Mouse (Mus musculus) MEL (cell line): ENCODE results near the gene Btnl6. TPM values are rescaled to one million over a fixed set of nuclear protein-coding genes. Genes with fewer than 3 reads are reported as not detected.
"Not testable (repeated sequence)": the region's sequence is repeated elsewhere in the genome, so short reads cannot be mapped to it uniquely, and the experiment has no call there.

ENCODE experiments used
- DNase-seq: peaks from one replicate; pipeline ENCODE4 v3.0.0; 2011; ENCODE audit warnings: low read depth, low spot score
- H3K27ac ChIP-seq: 2 replicates; pipeline ENCODE4 v1.5.1; 2012; ENCODE audit warnings: low read depth, mild to moderate bottlenecking, control low read depth, low read length, moderate library complexity; ENCODE audit not compliant: control insufficient read depth
- H3K27me3 ChIP-seq, 2 experiments: fragments of 150-350 bp in 1 of 2; sonication (generic) in 1 of 2; 2 replicates each; pipeline ENCODE4 v1.6.1; 2012; ENCODE audit warnings: low read length in 2 of 2, mild to moderate bottlenecking in 2 of 2, improper control_type of control experiment in 1 of 2, moderate library complexity in 1 of 2; ENCODE audit not compliant: insufficient read depth in 2 of 2, control insufficient read depth in 1 of 2
- H3K36me3 ChIP-seq, 2 experiments: 2 replicates each; pipeline ENCODE4 v1.6.1; 2012 to 2014; ENCODE audit warnings: low read length in 2 of 2, improper control_type of control experiment in 1 of 2, inconsistent platforms in 1 of 2, mild to moderate bottlenecking in 1 of 2; ENCODE audit not compliant: insufficient read depth in 2 of 2, control insufficient read depth in 1 of 2
- H3K4me1 ChIP-seq, 2 experiments: fragments of 150-350 bp in 1 of 2; sonication (generic) in 1 of 2; 2 replicates each; pipeline ENCODE4 v1.6.1; 2012; ENCODE audit warnings: low read length in 2 of 2, improper control_type of control experiment in 1 of 2, mild to moderate bottlenecking in 1 of 2; ENCODE audit not compliant: insufficient read depth in 2 of 2, control insufficient read depth in 1 of 2
- H3K4me3 ChIP-seq, 2 experiments: fragments of 150-350 bp in 1 of 2; sonication (generic) in 1 of 2; 2 replicates each; pipeline ENCODE4 v1.5.1; 2012; ENCODE audit warnings: low read depth in 2 of 2, low read length in 2 of 2, mild to moderate bottlenecking in 2 of 2, moderate library complexity in 2 of 2, control low read depth in 1 of 2, improper control_type of control experiment in 1 of 2; ENCODE audit not compliant: control insufficient read depth in 1 of 2, insufficient read depth in 1 of 2
- H3K79me2 ChIP-seq: 2 replicates; pipeline ENCODE4 v1.6.1; 2012; ENCODE audit warnings: mild to moderate bottlenecking, low read length, moderate library complexity; ENCODE audit not compliant: control insufficient read depth, poor library complexity, insufficient read depth
- H3K9ac ChIP-seq: 2 replicates; pipeline ENCODE4 v1.6.1; 2012; ENCODE audit warnings: low read depth, mild to moderate bottlenecking, control low read depth, low read length, moderate library complexity; ENCODE audit not compliant: control insufficient read depth, poor library complexity, severe bottlenecking
- H3K9me3 ChIP-seq: fragments of 150-350 bp; sonication (generic); replicated peaks from 2 replicates; pipeline ENCODE4 v1.6.1; 2012; ENCODE audit warnings: mild to moderate bottlenecking, low read length, improper control_type of control experiment, moderate library complexity; ENCODE audit not compliant: insufficient read depth
- BHLHE40 ChIP-seq: IDR thresholded peaks from 2 replicates; pipeline ENCODE4 v1.6.1; 2012; ENCODE audit warnings: low read depth, mild to moderate bottlenecking, inconsistent platforms, low read length, improper control_type of control experiment, borderline replicate concordance
- CHD1 ChIP-seq: IDR thresholded peaks from 2 replicates; pipeline ENCODE4 v1.6.1; 2012; ENCODE audit warnings: low read depth, mild to moderate bottlenecking, inconsistent platforms, low read length, improper control_type of control experiment
- CTCF ChIP-seq, 3 experiments: IDR thresholded peaks in 2 of 3; conservative IDR thresholded peaks in 1 of 3; 2 replicates each; pipeline ENCODE4 v1.5.1; 2011 to 2012; ENCODE audit warnings: low read length in 3 of 3, low read depth in 2 of 3, mild to moderate bottlenecking in 2 of 3, improper control_type of control experiment in 1 of 3, inconsistent platforms in 1 of 3, mixed read lengths in 1 of 3, moderate library complexity in 1 of 3; ENCODE audit not compliant: control insufficient read depth in 1 of 3, insufficient read depth in 1 of 3, poor library complexity in 1 of 3, severe bottlenecking in 1 of 3
- ELF1 ChIP-seq: IDR thresholded peaks from 2 replicates; pipeline ENCODE4 v1.6.1; 2014; ENCODE audit warnings: low read depth, mild to moderate bottlenecking, inconsistent platforms, low read length, improper control_type of control experiment, moderate library complexity
- EP300 ChIP-seq, 2 experiments: IDR thresholded peaks; 2 replicates each; pipeline ENCODE4 v1.6.1; 2011; ENCODE audit warnings: improper control_type of control experiment in 2 of 2, low read length in 2 of 2, low read depth in 1 of 2, mild to moderate bottlenecking in 1 of 2
- ETS1 ChIP-seq: IDR thresholded peaks from 2 replicates; pipeline ENCODE4 v1.6.1; 2012; ENCODE audit warnings: low read depth, mild to moderate bottlenecking, inconsistent platforms, low read length, improper control_type of control experiment, moderate library complexity
- GABPA ChIP-seq: IDR thresholded peaks from 2 replicates; pipeline ENCODE4 v1.6.1; 2012; ENCODE audit warnings: low read depth, mild to moderate bottlenecking, inconsistent platforms, low read length, improper control_type of control experiment, moderate library complexity
- HCFC1 ChIP-seq: IDR thresholded peaks from 2 replicates; pipeline ENCODE4 v1.6.1; 2012; ENCODE audit warnings: low read depth, mild to moderate bottlenecking, inconsistent platforms, low read length, improper control_type of control experiment, moderate library complexity
- JUND ChIP-seq: IDR thresholded peaks from 2 replicates; pipeline ENCODE4 v1.6.1; 2011; ENCODE audit warnings: low read depth, mild to moderate bottlenecking, improper control_type of control experiment, low read length
- MAFK ChIP-seq: IDR thresholded peaks from 2 replicates; pipeline ENCODE4 v1.6.1; 2011; ENCODE audit warnings: low read depth, mild to moderate bottlenecking, low read length, improper control_type of control experiment, borderline replicate concordance
- MAX ChIP-seq: IDR thresholded peaks from 2 replicates; pipeline ENCODE4 v1.6.1; 2011; ENCODE audit warnings: low read length, improper control_type of control experiment
- MAZ ChIP-seq: IDR thresholded peaks from 2 replicates; pipeline ENCODE4 v1.6.1; 2012; ENCODE audit warnings: low read depth, mild to moderate bottlenecking, inconsistent platforms, low read length, improper control_type of control experiment
- MEF2A ChIP-seq: IDR thresholded peaks from 2 replicates; pipeline ENCODE4 v1.6.1; 2014; ENCODE audit warnings: low read depth, mild to moderate bottlenecking, inconsistent platforms, low read length, improper control_type of control experiment; ENCODE audit not compliant: poor library complexity, insufficient replicate concordance, severe bottlenecking; ENCODE audit errors: extremely low read depth
- MXI1 ChIP-seq: IDR thresholded peaks from 2 replicates; pipeline ENCODE4 v1.6.1; 2011; ENCODE audit warnings: mild to moderate bottlenecking, low read depth, low read length, improper control_type of control experiment
- NELFE ChIP-seq: IDR thresholded peaks from 2 replicates; pipeline ENCODE4 v1.6.1; 2011; ENCODE audit warnings: low read depth, low read length, improper control_type of control experiment
- POLR2AphosphoS2 ChIP-seq: IDR thresholded peaks from 2 replicates; pipeline ENCODE4 v1.6.1; 2011; ENCODE audit warnings: low read length, improper control_type of control experiment
- SMC3 ChIP-seq: IDR thresholded peaks from 2 replicates; pipeline ENCODE4 v1.6.1; 2011; ENCODE audit warnings: low read depth, low read length, improper control_type of control experiment
- TAL1 ChIP-seq: IDR thresholded peaks from 2 replicates; pipeline ENCODE4 v1.6.1; 2012; ENCODE audit warnings: mild to moderate bottlenecking, inconsistent platforms, low read length, moderate library complexity, mixed read lengths
- TBP ChIP-seq: IDR thresholded peaks from 2 replicates; pipeline ENCODE4 v1.8.0; 2011; ENCODE audit warnings: low read depth, low read length, improper control_type of control experiment
- TCF12 ChIP-seq: IDR thresholded peaks from 2 replicates; pipeline ENCODE4 v1.6.1; 2014; ENCODE audit warnings: low read depth, mild to moderate bottlenecking, inconsistent platforms, low read length, improper control_type of control experiment, moderate library complexity
- UBTF ChIP-seq: IDR thresholded peaks from 2 replicates; pipeline ENCODE4 v1.6.1; 2012; ENCODE audit warnings: low read depth, mild to moderate bottlenecking, inconsistent platforms, low read length, improper control_type of control experiment, moderate library complexity, borderline replicate concordance; ENCODE audit not compliant: insufficient read depth
- USF2 ChIP-seq, 2 experiments: IDR thresholded peaks; 2 replicates each; pipeline ENCODE4 v1.6.1; 2011 to 2012; ENCODE audit warnings: improper control_type of control experiment in 2 of 2, low read length in 2 of 2, borderline replicate concordance in 1 of 2, inconsistent platforms in 1 of 2, low read depth in 1 of 2, mild to moderate bottlenecking in 1 of 2; ENCODE audit not compliant: insufficient read depth in 1 of 2
- ZC3H11A ChIP-seq: IDR thresholded peaks from 2 replicates; pipeline ENCODE4 v1.6.1; 2012; ENCODE audit warnings: low read depth, mild to moderate bottlenecking, inconsistent platforms, low read length, improper control_type of control experiment
- ZKSCAN1 ChIP-seq: IDR thresholded peaks from 2 replicates; pipeline ENCODE4 v1.6.1; 2012; ENCODE audit warnings: low read depth, mild to moderate bottlenecking, inconsistent platforms, low read length, improper control_type of control experiment, moderate library complexity
- polyA plus RNA-seq, 2 experiments: library from polyadenylated mRNA; stranded (reverse) in 1 of 2; unstranded in 1 of 2; fragments of >175 nt in 1 of 2; fragments of >200 nt in 1 of 2; gene quantifications; 2 replicates each; pipeline versions ENCODE4 v1.2.1 to v1.2.4; 2012; ENCODE audit warnings: low replicate concordance in 2 of 2, low read depth in 1 of 2; ENCODE audit not compliant: insufficient read length in 2 of 2, insufficient read depth in 1 of 2, missing spikeins in 1 of 2
- total RNA-seq: library from RNA; depleted of rRNA; stranded (reverse); fragments of 300-350 nt; gene quantifications from 2 replicates; pipeline ENCODE4 v1.2.3, GENCODE M21; 2012

The Btnl6 gene
- total and polyA plus RNA-seq, 3 experiments: not detected

DNA sequence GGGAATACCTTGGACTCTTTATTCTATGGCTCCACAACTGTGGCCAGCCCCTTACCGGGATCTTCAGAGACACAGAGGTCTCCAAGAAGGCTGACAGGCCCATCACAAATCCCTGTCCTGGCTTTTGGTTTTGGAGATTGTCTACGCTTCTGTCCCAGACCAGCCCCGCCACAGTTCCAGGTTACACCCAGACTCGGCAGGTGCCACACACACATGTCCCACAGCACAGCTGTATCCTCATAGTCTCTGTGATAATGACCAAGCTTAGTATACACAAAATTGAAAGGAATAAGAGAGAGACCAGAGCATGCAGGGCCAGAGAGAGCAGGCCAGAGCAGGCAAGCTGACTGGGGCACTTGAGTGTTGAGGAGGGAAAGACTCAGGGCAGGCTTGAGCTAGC is 643 bp upstream of the Btnl6 start:
- no peak for DNase-seq
- no peak overlapping the region for H3K4me3 ChIP-seq
- H3K79me2 ChIP-seq: no peaks in the 10 kb centered on the region
- no peaks in the 10 kb centered on the region for H3K9me3 ChIP-seq
- H3K27me3 ChIP-seq: no peaks in the 10 kb centered on the region
- no peaks in the 10 kb centered on the region for H3K36me3 ChIP-seq
- H3K9ac ChIP-seq: no peak overlapping the region
- no peaks in the 10 kb centered on the region for H3K4me1 ChIP-seq
- TF ChIP-seq ELF1 (no peak), CTCF (IDR thresholded peaks at IDR 0.05 in 2 of 3, conservative IDR thresholded peaks at IDR 0.05 in 1 of 3; ENCODE audit: control insufficient read depth in 1 of 3, insufficient read depth in 1 of 3, low read depth in 2 of 3, low read length in 3 of 3, poor library complexity in 1 of 3, severe bottlenecking in 1 of 3) (no peak), POLR2AphosphoS2 (no peak), BHLHE40 (no peak), MAX (no peak), MAZ (no peak), NELFE (no peak), MAFK (no peak), EP300 (IDR thresholded peaks at IDR 0.05; ENCODE audit: low read depth in 1 of 2, low read length in 2 of 2) (no peak), HCFC1 (no peak), TBP (no peak), USF2 (IDR thresholded peaks at IDR 0.05; ENCODE audit: borderline replicate concordance in 1 of 2, insufficient read depth in 1 of 2, low read depth in 1 of 2, low read length in 2 of 2) (no peak), ETS1 (no peak), CHD1 (no peak)
- H3K27ac ChIP-seq: no peak overlapping the region

DNA sequence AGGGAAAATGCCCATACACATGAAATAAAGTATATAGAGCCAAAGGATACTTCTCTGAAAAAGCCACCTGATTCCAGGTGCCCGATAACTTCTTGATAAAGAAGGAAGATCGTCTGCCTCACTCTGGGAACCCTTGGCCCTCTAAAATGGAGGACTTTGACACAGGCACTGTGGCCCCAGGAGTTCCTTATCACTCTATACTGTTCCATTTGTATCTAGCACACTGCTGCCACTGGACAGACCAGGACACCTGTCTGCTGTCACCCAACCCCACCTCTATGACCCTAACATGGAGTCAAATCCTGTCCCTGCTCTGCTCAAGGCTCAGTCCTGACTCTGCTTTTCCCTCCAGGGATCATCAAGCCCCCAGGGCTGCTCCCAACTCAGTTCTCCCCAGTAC is 638 bp downstream of the Btnl6 start:
- H3K4me1 ChIP-seq: no peaks in the 10 kb centered on the region
- no peaks in the 10 kb centered on the region for H3K9me3 ChIP-seq
- H3K36me3 ChIP-seq: no peaks in the 10 kb centered on the region
- no peak overlapping the region for H3K4me3 ChIP-seq
- no peaks in the 10 kb centered on the region for H3K27me3 ChIP-seq
- TF ChIP-seq TCF12 (no peak), ZC3H11A (no peak), GABPA (no peak), TAL1 (no peak), UBTF (no peak), ZKSCAN1 (no peak), MEF2A (no peak), SMC3 (no peak), JUND (no peak), USF2 (IDR thresholded peaks at IDR 0.05; ENCODE audit: borderline replicate concordance in 1 of 2, insufficient read depth in 1 of 2, low read depth in 1 of 2, low read length in 2 of 2) (no peak), MXI1 (no peak)
- H3K79me2 ChIP-seq: no peaks in the 10 kb centered on the region
- H3K27ac ChIP-seq: no peak overlapping the region
- no peak for DNase-seq
- H3K9ac ChIP-seq: no peak overlapping the region

DNA sequence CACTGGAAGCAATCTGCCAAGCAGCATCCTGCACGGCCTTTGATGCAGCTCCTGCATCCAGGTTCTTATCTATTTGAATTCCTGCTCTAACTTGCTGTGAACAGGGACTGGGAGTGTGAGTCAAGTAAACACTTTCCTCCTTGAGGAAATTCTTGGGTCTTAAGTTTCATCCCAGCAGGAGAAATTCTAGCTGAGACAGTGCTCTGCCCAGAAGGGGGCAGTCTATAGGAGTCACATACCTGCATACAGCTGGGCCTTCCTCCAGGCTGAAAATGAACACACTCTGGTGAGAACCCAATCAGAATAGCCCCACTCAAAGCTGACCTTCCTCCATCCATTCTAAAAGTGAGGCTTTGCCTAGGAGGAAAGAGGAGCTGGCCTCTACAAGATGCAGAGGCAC is 5.4 kb downstream of the Btnl6 start:
- not testable (repeated sequence) for H3K36me3 ChIP-seq, H3K9ac ChIP-seq, H3K79me2 ChIP-seq, H3K4me3 ChIP-seq, H3K27ac ChIP-seq, DNase-seq, H3K27me3 ChIP-seq, H3K9me3 ChIP-seq, H3K4me1 ChIP-seq
